Mouse (Mus musculus) megakaryocyte, embryonic 14.5 days (primary cell): ENCODE data around the gene Ccdc88c. TPM values are rescaled to one million over a fixed set of nuclear protein-coding genes. Genes with fewer than 3 reads are reported as not detected.

Experiments used
- H3K27me3 ChIP-seq: replicated peaks from 2 replicates; pipeline ENCODE3; 2012; ENCODE audit warnings: inconsistent platforms
- H3K36me3 ChIP-seq: replicated peaks from 2 replicates; pipeline ENCODE3; 2012; ENCODE audit warnings: low read length, inconsistent platforms, mixed read lengths
- H3K4me1 ChIP-seq: 2 replicates; pipeline ENCODE4 v1.6.1; 2012; ENCODE audit warnings: inconsistent platforms
- H3K4me3 ChIP-seq: replicated peaks from 2 replicates; pipeline ENCODE3; 2012; ENCODE audit warnings: moderate library complexity, mild to moderate bottlenecking, inconsistent platforms
- H3K9me3 ChIP-seq: 2 replicates; pipeline ENCODE4 v1.6.1; 2012; ENCODE audit warnings: inconsistent platforms
- FLI1 ChIP-seq: IDR thresholded peaks from 2 replicates; pipeline ENCODE4 v1.6.1; 2012; ENCODE audit warnings: low read length, inconsistent platforms, mixed read lengths
- GATA1 ChIP-seq: IDR thresholded peaks from 3 replicates; pipeline ENCODE4 v1.6.1; 2012; ENCODE audit warnings: mixed read lengths, low read length, inconsistent platforms, borderline replicate concordance
- polyA plus RNA-seq: library from polyadenylated mRNA; stranded (reverse); fragments of >175 nt; gene quantifications from 2 replicates; pipeline ENCODE4 v1.2.3, GENCODE M21; 2012; ENCODE audit warnings: low replicate concordance; ENCODE audit not compliant: insufficient read depth

Gene Ccdc88c
- polyA plus RNA-seq, 1 experiment = 10.3 TPM

DNA sequence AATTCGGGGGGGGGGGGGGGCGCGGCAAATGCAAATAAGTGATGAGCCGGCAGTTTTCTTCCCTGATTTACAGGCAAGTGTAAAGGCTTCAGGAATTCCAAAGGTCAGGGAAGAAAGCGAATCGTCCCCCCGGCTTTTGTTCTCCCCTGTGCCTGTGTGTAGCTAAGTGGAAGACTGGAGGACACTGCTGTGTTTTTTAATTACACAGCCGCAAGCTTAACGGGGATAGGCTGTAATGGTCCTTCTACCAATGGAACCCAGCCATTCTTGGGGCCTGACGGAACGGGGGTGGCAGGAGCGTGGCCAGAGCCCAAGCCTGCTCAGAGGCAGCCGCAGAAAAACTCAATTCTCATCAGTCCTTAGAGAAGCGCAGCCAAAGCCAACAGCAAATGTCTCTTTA is 1.9 kb downstream of the Ccdc88c start:
- Histone ChIP-seq H3K4me3 (no peak overlapping the region), H3K9me3 (no peaks in the 10 kb centered on the region), H3K4me1 (peaks cover 42% of the 10 kb centered on the region), H3K27me3 (peaks cover 13% of the 10 kb centered on the region), H3K36me3 (peaks cover 7% of the 10 kb centered on the region)
- no peak for TF ChIP-seq FLI1
- no peak for TF ChIP-seq GATA1

DNA sequence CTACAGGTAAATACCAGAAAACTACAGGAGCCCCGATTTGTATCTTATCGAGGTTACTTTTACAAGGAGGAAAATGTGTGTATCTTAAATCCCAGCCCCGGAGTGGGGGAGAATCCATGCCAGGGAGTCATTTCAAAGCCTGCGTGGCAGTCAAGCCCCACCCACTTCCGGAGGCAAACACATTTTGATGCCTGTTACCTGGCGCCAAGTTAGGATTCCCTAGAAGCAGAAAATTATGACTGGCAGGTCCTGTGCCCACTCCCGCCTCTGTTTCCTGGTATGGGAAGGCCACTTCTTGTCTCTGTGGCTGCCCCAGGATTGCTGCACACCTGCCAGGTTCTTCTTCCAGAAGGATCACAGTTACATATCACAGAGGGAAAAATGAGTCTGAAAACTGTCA is 2.3 kb downstream of the Ccdc88c start:
- Histone ChIP-seq H3K27me3 (peaks cover 13% of the 10 kb centered on the region), H3K9me3 (no peaks in the 10 kb centered on the region), H3K4me1 (peaks cover 42% of the 10 kb centered on the region), H3K36me3 (peaks cover 11% of the 10 kb centered on the region), H3K4me3 (no peak overlapping the region)
- TF ChIP-seq GATA1 (no peak), FLI1 (no peak)

DNA sequence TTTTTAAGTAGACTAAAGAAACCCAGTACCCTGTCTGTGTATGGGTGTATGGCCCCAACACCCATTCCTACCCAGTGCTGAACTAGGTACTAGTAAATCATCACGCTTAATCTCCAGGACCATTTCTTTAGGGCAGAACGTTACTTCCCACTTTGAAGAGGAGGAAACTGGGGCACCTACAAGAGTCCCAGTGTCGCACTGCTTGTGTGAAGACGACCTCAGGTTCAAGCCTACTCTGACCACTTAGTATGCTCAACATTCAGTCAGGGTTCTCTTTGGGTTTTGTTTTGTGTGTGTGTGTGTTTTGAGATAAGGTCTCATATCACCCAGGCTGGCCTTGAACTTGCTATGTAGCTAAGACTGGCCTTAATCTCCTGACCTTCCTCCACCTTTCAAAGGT is 2.8 kb downstream of the Ccdc88c start:
- Histone ChIP-seq H3K27me3 (peaks cover 13% of the 10 kb centered on the region), H3K36me3 (peaks cover 16% of the 10 kb centered on the region), H3K4me1 (peaks cover 42% of the 10 kb centered on the region), H3K9me3 (no peaks in the 10 kb centered on the region), H3K4me3 (no peak overlapping the region)
- TF ChIP-seq FLI1 = no peak
- no peak for TF ChIP-seq GATA1

DNA sequence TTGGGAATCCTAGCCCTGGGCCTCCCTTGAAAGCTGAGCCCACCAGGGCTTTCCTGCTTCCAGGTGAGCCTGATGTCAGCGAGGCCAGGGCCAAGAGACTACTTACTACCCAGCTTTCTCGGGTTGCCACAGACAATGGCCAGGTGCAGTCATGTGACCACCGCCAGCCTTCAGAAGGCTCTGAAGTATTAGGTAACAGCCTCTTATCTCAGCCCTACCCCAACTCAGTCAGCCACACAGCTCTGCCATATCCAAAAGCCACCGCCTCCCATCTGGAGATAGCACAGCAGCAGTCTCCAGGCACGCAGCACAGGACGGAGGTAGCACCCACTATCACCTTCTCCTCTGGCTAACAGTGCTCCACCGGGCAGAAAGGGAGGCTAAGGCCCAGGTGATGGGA is 3.5 kb downstream of the Ccdc88c start:
- TF ChIP-seq GATA1 (no peak), FLI1 (no peak)
- no peaks in the 10 kb centered on the region for H3K9me3 ChIP-seq
- H3K4me3 ChIP-seq = no peak overlapping the region
- peaks cover 13% of the 10 kb centered on the region for H3K27me3 ChIP-seq
- peaks cover 21% of the 10 kb centered on the region for H3K36me3 ChIP-seq
- H3K4me1 ChIP-seq = peaks cover 42% of the 10 kb centered on the region

DNA sequence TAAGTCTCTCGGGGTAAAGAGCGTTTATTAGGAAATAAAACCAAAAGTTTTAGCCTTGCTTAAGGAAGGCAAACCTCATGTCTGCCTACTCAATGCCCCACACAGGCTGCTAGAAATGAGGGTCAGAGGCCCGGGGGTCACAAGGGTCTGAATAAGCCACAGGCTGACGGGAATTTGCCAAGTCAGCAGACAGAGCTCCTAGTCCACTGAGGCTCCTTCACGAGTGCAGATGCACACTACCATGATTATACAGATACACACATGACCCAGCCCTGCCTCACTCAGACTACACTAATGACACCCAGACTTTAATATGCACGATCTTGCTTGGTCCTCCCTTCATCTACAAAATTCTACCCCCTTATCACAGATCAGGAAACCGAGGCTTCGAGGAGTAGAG is 4.0 kb downstream of the Ccdc88c start:
- H3K4me3 ChIP-seq = no peak overlapping the region
- peaks cover under 1% of the 10 kb centered on the region for H3K9me3 ChIP-seq
- peaks cover 13% of the 10 kb centered on the region for H3K27me3 ChIP-seq
- TF ChIP-seq FLI1 = no peak
- TF ChIP-seq GATA1 = no peak
- H3K4me1 ChIP-seq = peaks cover 42% of the 10 kb centered on the region
- peaks cover 25% of the 10 kb centered on the region for H3K36me3 ChIP-seq

DNA sequence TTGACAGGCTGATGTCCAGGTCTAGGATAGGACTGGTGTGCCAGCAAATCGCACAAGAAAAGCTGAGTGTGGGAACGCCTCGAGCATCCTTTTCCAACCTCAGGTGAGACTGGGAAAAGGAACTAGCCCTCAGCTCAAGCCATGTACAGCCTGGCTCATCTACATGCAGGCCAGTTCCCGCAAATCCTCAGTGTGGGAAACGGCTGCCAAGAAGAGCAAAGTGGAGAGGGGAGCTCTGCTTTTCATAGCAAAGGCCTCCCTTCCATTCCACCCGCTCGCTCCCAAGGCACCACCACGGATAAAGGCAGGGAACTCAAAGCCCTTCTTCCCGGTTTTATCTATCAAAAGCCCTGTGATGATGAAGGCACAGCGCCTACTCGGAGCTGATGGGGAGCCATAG is 5.7 kb downstream of the Ccdc88c start:
- peaks cover 8% of the 10 kb centered on the region for H3K27me3 ChIP-seq
- H3K4me1 ChIP-seq = peaks cover 43% of the 10 kb centered on the region
- TF ChIP-seq FLI1 = no peak
- H3K9me3 ChIP-seq = peaks cover 4% of the 10 kb centered on the region
- peaks cover 28% of the 10 kb centered on the region for H3K36me3 ChIP-seq
- H3K4me3 ChIP-seq = no peak overlapping the region

DNA sequence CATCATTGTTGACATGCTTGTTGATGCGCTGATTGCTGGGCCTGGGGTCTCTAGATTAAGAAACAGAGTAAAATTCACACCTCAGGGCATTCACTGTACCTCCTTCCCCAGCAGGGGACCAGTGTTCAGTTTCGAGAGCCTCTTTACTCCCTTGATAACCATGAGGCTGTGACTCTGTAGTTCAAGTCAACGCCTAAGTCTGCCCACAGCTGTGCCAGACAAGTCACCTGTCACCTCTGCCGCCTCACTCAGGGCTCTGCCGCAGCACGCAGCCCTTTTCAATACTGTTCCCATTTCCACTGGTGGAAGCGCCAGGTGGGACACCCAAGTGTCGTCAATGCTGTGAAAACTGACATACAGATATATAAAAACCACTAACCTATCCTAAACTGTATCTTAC is 6.5 kb downstream of the Ccdc88c start:
- peaks cover 43% of the 10 kb centered on the region for H3K4me1 ChIP-seq
- peaks cover 28% of the 10 kb centered on the region for H3K36me3 ChIP-seq
- TF ChIP-seq FLI1 (no peak), GATA1 (no peak)
- peaks cover under 1% of the 10 kb centered on the region for H3K27me3 ChIP-seq
- no peak overlapping the region for H3K4me3 ChIP-seq
- peaks cover 4% of the 10 kb centered on the region for H3K9me3 ChIP-seq

DNA sequence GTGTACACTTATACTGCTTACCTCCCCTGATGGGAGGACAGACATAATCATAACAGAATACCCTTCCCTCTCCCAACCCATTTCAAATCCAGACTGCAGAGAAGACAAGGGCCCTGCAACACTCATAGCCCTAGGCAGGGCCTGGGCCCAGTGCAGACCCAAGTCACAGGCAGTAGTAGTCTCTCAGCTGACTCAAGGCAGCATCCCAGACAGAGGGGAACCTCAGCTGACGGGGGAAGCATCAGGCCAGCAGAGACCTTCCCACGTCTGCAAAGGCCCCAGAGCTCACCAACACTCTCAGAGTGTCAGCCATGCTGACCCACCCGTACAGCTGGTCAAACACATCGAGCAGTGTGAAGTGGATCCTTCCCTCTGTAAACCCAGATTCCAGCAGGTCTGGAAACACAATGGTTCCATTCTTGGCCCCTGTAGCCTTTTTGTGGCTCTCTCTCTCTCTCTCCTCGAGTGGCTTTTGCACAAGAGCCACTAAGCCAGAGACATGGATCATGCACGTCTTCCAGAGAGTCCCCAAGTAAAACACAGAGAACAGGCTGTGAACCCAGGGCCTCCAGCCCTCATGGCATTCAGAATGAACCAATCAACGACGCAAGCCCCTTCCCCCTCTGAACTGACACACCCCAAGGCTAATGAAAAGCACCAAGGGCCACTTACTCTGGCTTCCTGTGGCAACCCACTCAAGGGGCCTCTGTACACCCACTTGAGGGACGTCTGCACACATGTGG is 7.2 kb downstream of the Ccdc88c start:
- H3K36me3 ChIP-seq = peaks cover 28% of the 10 kb centered on the region
- H3K27me3 ChIP-seq = no peaks in the 10 kb centered on the region
- TF ChIP-seq FLI1 (no peak), GATA1 (no peak)
- no peak overlapping the region for H3K4me3 ChIP-seq
- peaks cover 4% of the 10 kb centered on the region for H3K9me3 ChIP-seq
- H3K4me1 ChIP-seq = peaks cover 43% of the 10 kb centered on the region

DNA sequence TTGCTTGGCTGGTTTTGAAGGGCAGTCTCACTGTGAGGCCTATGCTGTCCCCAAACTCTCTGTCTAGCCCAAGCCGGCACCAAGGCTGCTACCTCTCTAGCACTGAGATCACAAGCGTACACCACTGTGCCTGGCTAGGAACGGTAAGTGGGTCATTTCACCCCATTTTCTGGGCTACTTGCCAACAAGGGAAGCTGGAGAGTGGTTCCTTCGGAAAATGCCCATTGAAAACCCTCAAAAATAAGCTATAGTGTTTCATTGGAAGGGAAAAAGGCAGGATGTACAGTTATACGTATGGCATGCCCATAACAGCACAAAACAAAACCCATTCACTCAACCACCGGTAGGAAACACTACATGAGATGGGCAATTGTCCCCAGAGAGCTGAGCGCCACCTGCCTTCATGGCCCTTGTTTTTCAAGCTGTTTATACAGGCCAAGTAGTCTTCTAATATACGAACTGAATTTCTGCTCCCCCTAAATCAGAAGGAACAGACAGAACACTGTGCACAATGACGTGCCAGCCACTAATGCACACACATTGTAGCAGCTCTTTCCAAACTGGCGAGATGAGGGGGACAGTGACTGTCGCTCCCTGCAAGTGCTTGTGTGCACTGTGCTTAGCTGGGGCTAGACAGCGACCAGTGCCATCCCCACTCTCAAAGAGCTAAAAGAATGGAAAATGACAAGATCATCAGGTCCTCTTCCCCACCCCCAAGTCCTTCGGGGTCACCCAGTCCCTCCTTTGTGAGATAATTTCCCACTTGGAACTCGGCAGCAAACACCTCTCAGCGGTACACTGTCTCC is 8.4 kb downstream of the Ccdc88c start:
- Histone ChIP-seq H3K27me3 (no peaks in the 10 kb centered on the region), H3K4me3 (no peak overlapping the region), H3K4me1 (peaks cover 43% of the 10 kb centered on the region), H3K9me3 (peaks cover 4% of the 10 kb centered on the region), H3K36me3 (peaks cover 28% of the 10 kb centered on the region)
- TF ChIP-seq GATA1 (no peak), FLI1 (no peak)

DNA sequence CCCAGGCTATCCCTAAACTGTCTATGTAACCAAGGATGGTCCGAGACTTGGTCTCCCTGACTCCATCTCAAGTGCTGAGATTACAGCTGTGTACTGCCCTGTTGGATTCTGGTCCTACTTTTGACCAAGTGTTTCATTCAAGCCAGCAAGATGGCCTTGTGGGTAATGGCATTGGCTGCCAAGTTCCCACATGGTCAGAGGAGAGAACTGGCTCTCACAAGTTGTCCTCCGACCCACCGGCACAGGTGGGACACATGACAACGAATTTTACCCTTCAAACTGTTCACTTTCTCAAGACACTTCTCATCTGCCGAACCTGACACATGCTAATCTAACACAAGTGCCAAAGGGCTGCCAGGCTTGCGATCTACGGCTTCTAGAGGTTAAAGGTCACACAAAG is 9.4 kb downstream of the Ccdc88c start:
- no peaks in the 10 kb centered on the region for H3K27me3 ChIP-seq
- H3K36me3 ChIP-seq = peaks cover 28% of the 10 kb centered on the region
- TF ChIP-seq FLI1 (no peak), GATA1 (no peak)
- peaks cover 47% of the 10 kb centered on the region for H3K4me1 ChIP-seq
- no peak overlapping the region for H3K4me3 ChIP-seq
- peaks cover 4% of the 10 kb centered on the region for H3K9me3 ChIP-seq

DNA sequence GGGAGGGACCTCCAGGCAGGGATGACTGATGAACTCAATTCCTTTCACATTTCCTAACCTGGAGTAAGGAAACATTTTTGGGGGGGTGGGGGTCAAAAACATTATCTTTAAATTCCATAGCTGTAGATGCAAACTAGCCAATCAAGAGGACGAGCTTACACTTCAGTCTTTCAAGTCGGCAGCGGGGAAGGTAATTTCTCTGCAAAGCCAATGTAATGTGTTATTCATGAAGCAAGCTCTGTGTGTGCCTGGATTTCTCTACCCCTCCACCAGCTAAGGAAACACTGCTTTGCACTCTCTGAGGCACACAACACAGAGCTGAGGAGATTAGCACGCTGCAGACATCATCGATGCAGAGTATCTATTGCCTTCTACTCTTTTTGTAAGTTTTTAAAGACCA is 9.8 kb downstream of the Ccdc88c start:
- H3K27me3 ChIP-seq = no peaks in the 10 kb centered on the region
- TF ChIP-seq FLI1 = no peak
- TF ChIP-seq GATA1 = no peak
- no peak overlapping the region for H3K4me3 ChIP-seq
- peaks cover 28% of the 10 kb centered on the region for H3K36me3 ChIP-seq
- peaks cover 51% of the 10 kb centered on the region for H3K4me1 ChIP-seq
- H3K9me3 ChIP-seq = peaks cover 4% of the 10 kb centered on the region
